Mouse (Mus musculus) kidney, embryonic 15.5 days (tissue): Measurements from ENCODE around the gene 1700092M07Rik. TPM values are rescaled to one million over a fixed set of nuclear protein-coding genes. Genes with fewer than 3 reads are reported as not detected.
"Not testable (repeated sequence)": the region's sequence is repeated elsewhere in the genome, so short reads cannot be mapped to it uniquely, and the experiment has no call there.

Experiments used
- ATAC-seq: fragments of 200-750 bp; cut with Nextera tagmentation; replicated peaks from 2 replicates; pipeline ENCODE4 v1.8.0; 2017; ENCODE audit warnings: moderate TSS enrichment; ENCODE audit not compliant: low FRiP score
- H3K27ac ChIP-seq: fragments of 300-500 bp; sonication (generic); 2 replicates; pipeline ENCODE4 v1.5.1; 2015; ENCODE audit warnings: mild to moderate bottlenecking, inconsistent platforms
- H3K27me3 ChIP-seq: fragments of 300-500 bp; sonication (generic); 2 replicates; pipeline ENCODE4 v1.6.1; 2015; ENCODE audit warnings: inconsistent platforms
- H3K36me3 ChIP-seq: fragments of 300-500 bp; sonication (generic); 2 replicates; pipeline ENCODE4 v1.6.1; 2015; ENCODE audit warnings: inconsistent platforms
- H3K4me1 ChIP-seq: fragments of 300-500 bp; sonication (generic); 2 replicates; pipeline ENCODE4 v1.6.1; 2015; ENCODE audit warnings: inconsistent platforms
- H3K4me2 ChIP-seq: fragments of 300-500 bp; sonication (generic); 2 replicates; pipeline ENCODE4 v1.6.1; 2015; ENCODE audit warnings: moderate library complexity, mild to moderate bottlenecking, inconsistent platforms
- H3K4me3 ChIP-seq: fragments of 300-500 bp; sonication (generic); replicated peaks from 2 replicates; pipeline ENCODE4 v1.5.1; 2015; ENCODE audit warnings: mild to moderate bottlenecking, inconsistent platforms
- H3K9ac ChIP-seq: fragments of 300-500 bp; sonication (generic); 2 replicates; pipeline ENCODE4 v1.6.1; 2015; ENCODE audit warnings: mild to moderate bottlenecking, inconsistent platforms
- H3K9me3 ChIP-seq: fragments of 300-500 bp; sonication (generic); replicated peaks from 2 replicates; pipeline ENCODE4 v1.6.1; 2016; ENCODE audit warnings: inconsistent platforms
- WGBS: fragments of 180-500 bp; shearing (Covaris S2); methylation state at CpG from one replicate; pipeline ENCODE4 v1.1.7; 2015; ENCODE audit warnings: mixed read lengths; 5-methylcytosine and 5-hydroxymethylcytosine counted together
- polyA plus RNA-seq: library from polyadenylated mRNA; unstranded; fragments of >200 nt; fragmentation: Nextera tagmentation; extraction: Ambion mirVana; gene quantifications from 2 replicates; pipeline ENCODE4 v1.2.1, GENCODE M21; 2015

The 1700092M07Rik gene
- polyA plus RNA-seq, 1 experiment from 2014 or later, result 2.6 TPM

GRCm38 (mm10) chr19:8721378-8721777, 19.1 kb upstream of the 1700092M07Rik start:
- ATAC-seq, result no peak
- 70% methylated on average over 1 of the region's 1 CpGs for WGBS
- Histone ChIP-seq H3K36me3 (peaks cover 23% of the 10 kb centered on the region), H3K4me3 (no peak overlapping the region), H3K27ac (no peak overlapping the region), H3K9ac (peak overlapping the region; percentile 73; the same call in 1 of the 2 replicates), H3K4me2 (peak overlapping the region; percentile 59; the same call in 1 of the 2 replicates), H3K27me3 (no peaks in the 10 kb centered on the region), H3K9me3 (no peaks in the 10 kb centered on the region), H3K4me1 (peaks cover 32% of the 10 kb centered on the region)

- H3K9ac ChIP-seq, result peak overlapping the region; percentile 73
- WGBS, result 40% methylated on average over 4 of the region's 4 CpGs
- H3K9me3 ChIP-seq, result no peaks in the 10 kb centered on the region
- ATAC-seq, result no peak
- peak overlapping the region; percentile 59 for H3K4me2 ChIP-seq
- peak overlapping the region; percentile 84 for H3K4me3 ChIP-seq
- peaks cover 36% of the 10 kb centered on the region for H3K4me1 ChIP-seq
- peaks cover 30% of the 10 kb centered on the region for H3K36me3 ChIP-seq
- no peaks in the 10 kb centered on the region for H3K27me3 ChIP-seq
- H3K27ac ChIP-seq, result peak overlapping the region; percentile 97
Observed at GRCm38 (mm10) chr19:8722021-8722420, 18.5 kb upstream of the 1700092M07Rik start.

GRCm38 (mm10) chr19:8722559-8722906, 18.0 kb upstream of the 1700092M07Rik start:
- no peaks in the 10 kb centered on the region for H3K27me3 ChIP-seq
- no peaks in the 10 kb centered on the region for H3K9me3 ChIP-seq
- H3K27ac ChIP-seq, result peak overlapping the region; percentile 97
- H3K4me2 ChIP-seq, result peak overlapping the region; percentile 59
- peaks cover 31% of the 10 kb centered on the region for H3K36me3 ChIP-seq
- 0% methylated on average over 5 of the region's 5 CpGs for WGBS
- H3K4me1 ChIP-seq, result peaks cover 36% of the 10 kb centered on the region
- peak overlapping the region; percentile 84 for H3K4me3 ChIP-seq
- peak overlapping the region; percentile 73 for H3K9ac ChIP-seq
- peak; percentile 15; the same call in 1 of the 2 replicates for ATAC-seq

- peak; percentile 96 for ATAC-seq
- Histone ChIP-seq H3K4me3 (peak within 1 kb of the TSS; percentile 84), H3K9ac (peak within 1 kb of the TSS; percentile 96), H3K27me3 (no peaks in the 10 kb centered on the region), H3K4me1 (peaks cover 36% of the 10 kb centered on the region), H3K9me3 (no peaks in the 10 kb centered on the region), H3K27ac (peak within 1 kb of the TSS; percentile 97), H3K36me3 (peaks cover 31% of the 10 kb centered on the region), H3K4me2 (peak within 1 kb of the TSS; percentile 70)
- WGBS, result under 1% methylated on average over 50 of the region's 50 CpGs
Observed at GRCm38 (mm10) chr19:8722907-8723573, 17.5 kb upstream of the 1700092M07Rik start, which contains the start of gene Slc3a2. TSS of gene Slc3a2 (minus strand) at chr19:8723369.

GRCm38 (mm10) chr19:8723574-8724346, 16.8 kb upstream of the 1700092M07Rik start:
- peak overlapping the region; percentile 84 for H3K4me3 ChIP-seq
- peak overlapping the region; percentile 96 for H3K9ac ChIP-seq
- H3K36me3 ChIP-seq, result peaks cover 31% of the 10 kb centered on the region
- H3K9me3 ChIP-seq, result no peaks in the 10 kb centered on the region
- peaks cover 36% of the 10 kb centered on the region for H3K4me1 ChIP-seq
- no peak for ATAC-seq
- H3K27me3 ChIP-seq, result no peaks in the 10 kb centered on the region
- H3K27ac ChIP-seq, result peak overlapping the region; percentile 94
- WGBS, result under 1% methylated on average over 20 of the region's 20 CpGs
- peak overlapping the region; percentile 70 for H3K4me2 ChIP-seq

- Histone ChIP-seq H3K9me3 (no peaks in the 10 kb centered on the region), H3K27me3 (no peaks in the 10 kb centered on the region), H3K4me1 (peaks cover 36% of the 10 kb centered on the region), H3K4me2 (peak overlapping the region; percentile 70), H3K9ac (peak overlapping the region; percentile 96), H3K27ac (peak overlapping the region; percentile 94), H3K4me3 (peak overlapping the region; percentile 84), H3K36me3 (peaks cover 31% of the 10 kb centered on the region)
- no peak for ATAC-seq
- 3% methylated on average over 2 of the region's 2 CpGs for WGBS
Observed at GRCm38 (mm10) chr19:8724392-8724791, 16.1 kb upstream of the 1700092M07Rik start.

- peak overlapping the region; percentile 94 for H3K27ac ChIP-seq
- peaks cover 31% of the 10 kb centered on the region for H3K36me3 ChIP-seq
- H3K4me1 ChIP-seq, result peaks cover 36% of the 10 kb centered on the region
- 46% methylated on average over 4 of the region's 4 CpGs for WGBS
- H3K4me3 ChIP-seq, result peak overlapping the region; percentile 84
- ATAC-seq, result no peak
- H3K9me3 ChIP-seq, result no peaks in the 10 kb centered on the region
- H3K4me2 ChIP-seq, result peak overlapping the region; percentile 70
- peak overlapping the region; percentile 96 for H3K9ac ChIP-seq
- no peaks in the 10 kb centered on the region for H3K27me3 ChIP-seq
Observed at GRCm38 (mm10) chr19:8725081-8725613, 15.4 kb upstream of the 1700092M07Rik start.

GRCm38 (mm10) chr19:8726609-8727390, 13.7 kb upstream of the 1700092M07Rik start:
- Histone ChIP-seq H3K9ac (no peak overlapping the region), H3K27me3 (no peaks in the 10 kb centered on the region), H3K4me1 (peaks cover 30% of the 10 kb centered on the region), H3K9me3 (no peaks in the 10 kb centered on the region), H3K27ac (no peak overlapping the region; the same call in 1 of the 2 replicates), H3K4me2 (peak overlapping the region; percentile 70; the same call in 1 of the 2 replicates), H3K36me3 (peaks cover 31% of the 10 kb centered on the region), H3K4me3 (no peak overlapping the region)
- ATAC-seq, result no peak
- 21% methylated on average over 3 of the region's 3 CpGs for WGBS

GRCm38 (mm10) chr19:8727495-8728114, 12.9 kb upstream of the 1700092M07Rik start:
- Histone ChIP-seq H3K27ac (0 out of 2 replicates have a peak overlapping the region, but pooled peaks have one; percentile 13), H3K9ac (no peak overlapping the region), H3K36me3 (peaks cover 31% of the 10 kb centered on the region), H3K4me2 (no peak overlapping the region), H3K4me1 (peaks cover 23% of the 10 kb centered on the region), H3K9me3 (no peaks in the 10 kb centered on the region), H3K27me3 (no peaks in the 10 kb centered on the region), H3K4me3 (no peak overlapping the region)
- WGBS, result 21% methylated on average over 5 of the region's 5 CpGs
- ATAC-seq, result no peak

- not testable (repeated sequence) for H3K4me3 ChIP-seq, ATAC-seq, H3K9me3 ChIP-seq, H3K9ac ChIP-seq, H3K27ac ChIP-seq, H3K27me3 ChIP-seq, H3K4me2 ChIP-seq
- WGBS, result 43% methylated on average over 3 of the region's 3 CpGs
- Histone ChIP-seq H3K36me3 (peaks cover 31% of the 10 kb centered on the region), H3K4me1 (peaks cover 23% of the 10 kb centered on the region)
Observed at GRCm38 (mm10) chr19:8728335-8729099, 12.0 kb upstream of the 1700092M07Rik start.
